8 mouse cellular contexts compared by ENCODE assay signal in genomic region chr9:90126260-90127010, GRCm38 (mm10). TPM values are rescaled to one million over a fixed set of nuclear protein-coding genes. Genes with fewer than 3 reads are reported as not detected.
A peak's percentile ranks its signal among the peaks of the same experiment; 100 is the strongest.
DNase-seq lines count a peak whose midpoint lies in the region; ATAC-seq and TF ChIP-seq lines count a peak whose summit lies in the region.

No protein-coding gene starts in this region.

- H3K9me3 ChIP-seq in embryonic facial prominence, embryonic 10.5 days = no peaks in the 10 kb centered on the region
- H3K9me3 ChIP-seq in limb, embryonic 11.5 days (ENCODE audit: control insufficient read depth, low read length) = no peaks in the 10 kb centered on the region
- no peaks in the 10 kb centered on the region for H3K9me3 ChIP-seq in midbrain, embryonic 13.5 days

- H3K4me2 ChIP-seq in limb, embryonic 11.5 days (ENCODE audit: low read depth, severe bottlenecking) = peak overlapping the region; percentile 22; the same call in 1 of the 2 replicates
- H3K4me2 ChIP-seq in midbrain, embryonic 13.5 days (replicated peaks) = peak overlapping the region; percentile 41

- H3K27ac ChIP-seq in embryonic facial prominence, embryonic 10.5 days (replicated peaks) = no peak overlapping the region
- no peak overlapping the region for H3K27ac ChIP-seq in limb, embryonic 11.5 days (replicated peaks; ENCODE audit: low read depth, low read length)
- H3K27ac ChIP-seq in midbrain, embryonic 13.5 days = no peak overlapping the region
- H3K27ac ChIP-seq in spleen, adult 2 months (ENCODE audit: insufficient read depth, low read length) = no peak overlapping the region

- peak; percentile 49; the same call in 1 of the 2 replicates for TF ChIP-seq CTCF in spleen, adult 2 months (IDR thresholded peaks at IDR 0.05; ENCODE audit: extremely low read depth, insufficient read depth, insufficient read length, insufficient replicate concordance)

- DNase-seq in urinary bladder, adult 18-20 months (ENCODE audit: low spot score in 2 of 2) = peak; percentile 54 to 58
- no peak for DNase-seq in urinary bladder, postnatal 10 days (ENCODE audit: low spot score)
- peak; percentile 77 for DNase-seq in embryonic facial prominence, embryonic 10.5 days (ENCODE audit: low spot score)
- peak; percentile 97 for DNase-seq in heart, adult 11 months
- peak; percentile 83 for DNase-seq in kidney, adult 11 months
- DNase-seq in limb, embryonic 11.5 days (ENCODE audit: low spot score) = peak; percentile 80
- peak; percentile 77 to 83 for DNase-seq in spleen, adult 2 months (ENCODE audit: low read depth in 1 of 2, low spot score in 2 of 2)

- peak; percentile 74; the same call in 1 of the 2 replicates for ATAC-seq in limb, embryonic 11.5 days (ENCODE audit: insufficient number of reproducible peaks, low FRiP score, low TSS enrichment, low read depth)
- peak; percentile 50; the same call in 1 of the 2 replicates for ATAC-seq in midbrain, embryonic 13.5 days

- no peak overlapping the region for H3K9ac ChIP-seq in limb, embryonic 11.5 days (ENCODE audit: low read length)
- H3K9ac ChIP-seq in midbrain, embryonic 13.5 days (replicated peaks) = no peak overlapping the region

- no peak for TF ChIP-seq POLR2A in spleen, adult 2 months (IDR thresholded peaks at IDR 0.05; ENCODE audit: low read depth, low read length)

- 2% methylated on average over 30 of the region's 30 CpGs for WGBS in embryonic facial prominence, embryonic 10.5 days
- 1% methylated on average over 30 of the region's 30 CpGs for WGBS in limb, embryonic 11.5 days
- 2% methylated on average over 30 of the region's 30 CpGs for WGBS in midbrain, embryonic 13.5 days
- 1% methylated on average over 30 of the region's 30 CpGs for WGBS in spleen, adult 2 months

- peaks cover 12% of the 10 kb centered on the region for H3K4me1 ChIP-seq in embryonic facial prominence, embryonic 10.5 days
- no peaks in the 10 kb centered on the region for H3K4me1 ChIP-seq in limb, embryonic 11.5 days (ENCODE audit: control insufficient read depth, insufficient read depth, low read length)
- no peaks in the 10 kb centered on the region for H3K4me1 ChIP-seq in midbrain, embryonic 13.5 days (replicated peaks)
- H3K4me1 ChIP-seq in spleen, adult 2 months (ENCODE audit: control insufficient read depth, insufficient read depth, insufficient read length) = no peaks in the 10 kb centered on the region

- H3K36me3 ChIP-seq in embryonic facial prominence, embryonic 10.5 days (replicated peaks) = no peaks in the 10 kb centered on the region
- no peaks in the 10 kb centered on the region for H3K36me3 ChIP-seq in limb, embryonic 11.5 days (ENCODE audit: control insufficient read depth, insufficient read depth, low read length)
- no peaks in the 10 kb centered on the region for H3K36me3 ChIP-seq in midbrain, embryonic 13.5 days
- H3K36me3 ChIP-seq in spleen, adult 2 months (ENCODE audit: control insufficient read depth, insufficient read depth, low read length) = no peaks in the 10 kb centered on the region

- H3K27me3 ChIP-seq in embryonic facial prominence, embryonic 10.5 days (replicated peaks; ENCODE audit: low read depth, poor library complexity, severe bottlenecking) = no peaks in the 10 kb centered on the region
- H3K27me3 ChIP-seq in limb, embryonic 11.5 days (ENCODE audit: control insufficient read depth, insufficient read depth, low read length) = no peaks in the 10 kb centered on the region
- no peaks in the 10 kb centered on the region for H3K27me3 ChIP-seq in midbrain, embryonic 13.5 days
- no peaks in the 10 kb centered on the region for H3K27me3 ChIP-seq in spleen, adult 2 months (ENCODE audit: control insufficient read depth, insufficient read depth, low read length)

- peak overlapping the region; percentile 48 for H3K4me3 ChIP-seq in embryonic facial prominence, embryonic 10.5 days
- H3K4me3 ChIP-seq in limb, embryonic 11.5 days (ENCODE audit: low read depth, low read length) = peak overlapping the region; percentile 10
- peak overlapping the region; percentile 14 for H3K4me3 ChIP-seq in midbrain, embryonic 13.5 days (replicated peaks)
- H3K4me3 ChIP-seq in spleen, adult 2 months (ENCODE audit: extremely low read depth, insufficient read depth, insufficient read length) = peak overlapping the region; percentile 7

RNA-seq across cellular contexts. Expression of gene Morf4l1, which starts 11.9 kb away (rescaled TPM):
- polyA plus RNA-seq in embryonic facial prominence, embryonic 10.5 days (2016; fragmentation: Nextera tagmentation; extraction: Ambion mirVana) = 515 and 519 TPM in 2 replicates
- polyA plus RNA-seq in limb, embryonic 11.5 days (2014; fragmentation: Nextera tagmentation; extraction: Ambion mirVana) = 470 and 473 TPM in 2 replicates
- polyA plus RNA-seq in midbrain, embryonic 13.5 days (2015; fragmentation: Nextera tagmentation; extraction: Ambion mirVana) = 575 and 608 TPM in 2 replicates
- polyA plus RNA-seq in spleen, adult 2 months (2012; rRNA removed) = 46.2 and 48.1 TPM in 2 replicates

RNA-seq across cellular contexts. Expression of gene Adamts7, which starts 36.4 kb away (rescaled TPM):
- 14.6 and 14.9 TPM in 2 replicates for polyA plus RNA-seq in embryonic facial prominence, embryonic 10.5 days (2016; fragmentation: Nextera tagmentation; extraction: Ambion mirVana)
- 12.7 and 14.3 TPM in 2 replicates for polyA plus RNA-seq in limb, embryonic 11.5 days (2014; fragmentation: Nextera tagmentation; extraction: Ambion mirVana)
- 13.4 and 17.8 TPM in 2 replicates for polyA plus RNA-seq in midbrain, embryonic 13.5 days (2015; fragmentation: Nextera tagmentation; extraction: Ambion mirVana)
- 3.5 and 4.6 TPM in 2 replicates for polyA plus RNA-seq in spleen, adult 2 months (2012; rRNA removed)
